Mouse (Mus musculus): ENCODE results near the gene Hoxc4. TPM values are rescaled to one million over a fixed set of nuclear protein-coding genes. Genes with fewer than 3 reads are reported as not detected.
A peak's percentile ranks its signal among the peaks of the same experiment; 100 is the strongest.

Gene Hoxc4
- total RNA-seq, 4 experiments from 2014 or later = 4.6 to 5.6 (median 4.7) TPM

DNA sequence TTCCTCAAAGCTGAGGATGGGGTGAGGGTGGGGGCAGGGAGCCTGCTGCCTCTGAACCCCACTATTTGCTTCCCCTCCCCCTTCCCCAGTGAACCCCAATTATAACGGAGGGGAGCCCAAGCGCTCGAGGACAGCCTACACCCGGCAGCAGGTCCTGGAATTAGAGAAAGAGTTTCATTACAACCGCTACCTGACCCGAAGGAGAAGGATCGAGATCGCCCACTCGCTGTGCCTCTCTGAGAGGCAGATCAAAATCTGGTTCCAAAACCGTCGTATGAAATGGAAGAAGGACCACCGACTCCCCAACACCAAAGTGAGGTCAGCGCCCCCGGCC is 16.8 kb downstream of the Hoxc4 start:
- DNase-seq (ENCODE audit: low spot score in 2 of 2) = no peak

DNA sequence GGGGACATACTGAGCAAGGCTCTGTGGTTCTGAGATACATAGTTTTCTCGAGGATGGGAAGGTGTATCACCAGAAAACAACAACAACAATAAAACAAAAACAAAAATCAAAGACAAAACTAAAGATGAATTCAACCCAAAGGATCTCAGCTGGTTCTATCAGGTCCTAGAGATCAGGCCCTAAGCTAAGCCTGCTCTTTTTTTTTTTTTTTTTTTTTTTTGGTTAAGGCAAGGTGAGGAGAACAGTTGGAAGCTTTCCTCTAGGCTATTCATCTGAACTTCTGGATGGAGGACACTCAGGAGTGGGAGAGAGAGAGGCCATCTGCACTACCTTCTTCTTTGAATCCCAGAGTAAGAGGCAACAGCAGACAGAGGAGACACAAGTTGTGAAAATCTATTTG is 18.8 kb downstream of the Hoxc4 start:
- DNase-seq (ENCODE audit: low spot score in 2 of 2) = no peak

DNA sequence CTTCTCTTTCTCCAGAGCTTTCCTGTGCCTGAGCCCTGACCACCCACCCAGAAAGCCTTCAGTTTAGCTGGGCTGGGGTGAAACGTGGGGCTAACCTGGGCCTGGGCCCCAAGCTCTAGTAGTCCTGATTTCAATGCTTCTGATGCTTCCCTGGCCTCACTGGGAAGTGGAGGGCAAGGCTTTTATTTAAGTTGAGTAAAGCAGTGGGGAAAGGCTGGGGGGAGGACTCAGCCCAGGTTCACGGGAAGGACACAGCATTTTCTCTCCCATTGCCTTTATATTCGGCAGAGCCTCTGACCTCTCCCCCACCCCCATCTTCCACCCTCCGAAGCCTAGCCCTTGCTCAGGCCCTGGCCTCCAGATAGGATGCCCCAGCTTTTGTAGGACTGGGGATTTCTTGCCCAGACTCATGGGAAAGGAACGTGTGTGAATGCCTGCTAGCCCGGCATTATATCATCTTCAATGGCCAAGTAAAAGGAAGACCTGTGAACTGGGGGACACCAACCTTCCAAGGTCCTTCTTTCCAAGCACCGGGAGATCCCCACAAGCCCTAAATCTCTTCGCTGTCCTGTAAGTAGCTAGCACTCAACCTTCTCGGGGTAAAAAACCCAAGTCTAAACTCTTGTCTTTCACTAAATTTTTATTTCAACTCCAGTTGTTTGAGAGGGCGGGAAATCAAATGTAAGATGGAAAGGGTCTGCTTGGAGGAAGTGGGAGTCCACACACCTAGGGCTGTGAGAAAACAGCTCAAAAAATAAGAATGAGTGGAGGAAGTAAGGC is 20.2 kb downstream of the Hoxc4 start:
- no peak for DNase-seq (ENCODE audit: low spot score in 2 of 2)

DNA sequence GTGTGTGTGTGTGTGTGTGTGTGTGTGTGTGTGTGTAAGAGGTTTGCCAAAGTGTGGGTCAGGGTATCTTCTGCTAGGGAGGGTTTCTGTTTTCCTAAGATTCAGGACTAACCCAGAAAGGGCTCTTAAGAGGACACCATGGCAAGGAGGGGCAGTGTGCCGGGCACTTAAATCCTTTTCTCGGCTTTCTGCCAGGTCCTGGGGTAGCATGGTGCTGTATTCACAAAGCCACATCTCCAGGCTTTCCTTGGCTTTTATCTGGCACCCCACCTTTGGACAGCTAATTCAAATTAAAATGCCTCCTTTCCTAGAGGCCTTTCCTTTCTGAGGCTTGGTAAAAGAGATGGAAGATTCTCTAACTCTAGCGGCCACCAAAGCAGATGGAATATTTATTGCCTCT is 20.9 kb downstream of the Hoxc4 start:
- no peak for DNase-seq (ENCODE audit: low spot score in 2 of 2)

DNA sequence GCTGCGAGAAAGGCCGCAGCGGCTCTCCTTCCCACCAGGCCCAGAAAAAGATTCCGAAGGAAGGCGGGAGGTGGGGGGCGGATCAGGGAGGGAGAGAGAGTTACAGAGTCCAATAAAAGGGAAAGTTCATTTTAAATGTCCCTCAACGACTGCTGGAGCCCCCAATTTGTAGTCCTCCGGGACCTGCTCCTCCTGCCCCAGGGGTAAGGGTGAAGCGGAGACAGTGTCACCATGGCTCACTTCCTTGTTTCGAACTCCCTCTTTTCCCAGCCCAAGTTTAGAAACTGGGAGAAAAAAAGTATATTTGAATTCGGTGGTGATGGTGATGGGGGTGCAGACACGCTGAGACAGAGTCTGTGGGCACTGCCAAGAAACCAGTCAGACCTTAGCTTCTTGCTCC is 21.9 kb downstream of the Hoxc4 start:
- no peak for DNase-seq (ENCODE audit: low spot score in 2 of 2)

DNA sequence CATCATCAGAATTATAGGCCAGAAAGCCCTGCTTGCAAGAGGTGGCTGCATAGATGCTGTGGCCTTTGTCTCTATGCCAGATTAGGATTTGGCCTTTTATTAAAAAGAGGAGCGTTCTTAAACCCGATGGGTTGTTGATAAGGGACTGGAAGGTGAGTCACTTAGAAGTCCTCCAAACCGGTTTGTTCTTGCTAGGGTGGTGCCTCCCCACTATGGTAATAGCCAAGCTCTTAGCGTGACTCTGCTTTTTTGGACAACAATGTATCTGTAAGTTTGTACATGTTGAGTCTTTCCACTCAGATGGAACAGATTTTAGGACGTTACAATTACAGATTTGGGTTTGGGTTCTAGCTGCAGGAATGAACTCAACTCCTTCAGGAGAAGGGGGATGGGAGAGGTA is 22.9 kb downstream of the Hoxc4 start:
- no peak for DNase-seq (ENCODE audit: low spot score in 2 of 2)

DNA sequence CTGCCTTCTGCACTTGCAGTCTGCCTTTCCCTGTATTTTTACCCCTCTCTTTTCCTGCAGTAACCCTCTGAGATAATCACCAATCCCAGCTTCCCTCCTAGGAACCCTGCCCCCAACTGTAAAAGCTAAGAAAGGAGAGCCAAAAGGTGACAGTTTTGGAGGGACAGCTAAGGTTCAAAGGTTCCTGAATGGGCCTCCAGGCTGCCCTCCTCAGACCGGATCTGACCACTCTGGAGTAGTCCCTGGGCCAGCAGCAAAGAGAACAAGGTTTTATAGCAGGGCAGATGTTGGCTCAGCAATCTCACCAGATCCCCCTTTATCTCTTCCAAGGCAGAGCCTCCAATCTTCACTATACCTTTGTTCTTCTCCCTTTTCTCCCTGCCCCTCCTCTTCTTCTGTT is 23.5 kb downstream of the Hoxc4 start:
- DNase-seq (ENCODE audit: low spot score in 2 of 2) = no peak

DNA sequence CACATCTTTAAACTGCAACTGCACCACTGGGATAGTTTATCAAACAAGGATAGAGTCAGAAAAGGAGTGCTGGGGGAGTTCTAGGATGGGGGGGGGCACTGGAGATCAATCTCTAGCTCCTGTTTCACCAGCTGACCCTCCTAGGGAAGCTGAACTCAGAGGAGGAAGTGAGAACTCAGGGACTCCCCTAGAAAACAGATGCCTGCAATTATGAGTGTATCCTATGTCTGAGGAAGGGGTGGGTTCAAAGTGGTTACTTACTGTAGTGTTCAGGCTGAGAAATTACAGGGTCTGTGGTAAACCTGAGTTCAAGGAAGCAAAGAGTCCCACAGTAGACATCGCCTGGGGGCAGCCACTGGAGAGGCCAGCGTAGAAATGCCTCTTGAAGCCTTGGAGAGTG is 32.9 kb downstream of the Hoxc4 start:
- DNase-seq (ENCODE audit: low spot score in 2 of 2) = no peak

DNA sequence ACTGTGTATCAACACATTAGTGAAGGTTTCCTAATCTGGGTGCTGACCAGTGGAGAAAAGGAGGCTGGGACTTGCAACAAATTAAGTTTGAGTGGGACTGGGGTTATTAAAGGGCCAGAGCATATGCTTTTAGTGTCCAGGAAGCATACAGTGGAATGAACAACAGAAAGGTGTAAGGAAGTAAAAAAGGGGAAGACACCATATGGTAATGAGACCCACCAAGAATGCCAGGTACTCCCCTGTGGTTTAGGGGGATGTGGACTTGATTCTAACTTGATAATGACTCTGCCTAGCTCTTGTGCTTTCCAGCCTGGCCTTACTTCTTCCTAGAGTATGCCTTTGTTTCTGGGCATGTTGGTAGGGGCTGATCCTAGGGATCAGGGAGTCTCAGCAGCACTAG is 34.5 kb downstream of the Hoxc4 start:
- DNase-seq (ENCODE audit: low spot score in 2 of 2) = no peak

DNA sequence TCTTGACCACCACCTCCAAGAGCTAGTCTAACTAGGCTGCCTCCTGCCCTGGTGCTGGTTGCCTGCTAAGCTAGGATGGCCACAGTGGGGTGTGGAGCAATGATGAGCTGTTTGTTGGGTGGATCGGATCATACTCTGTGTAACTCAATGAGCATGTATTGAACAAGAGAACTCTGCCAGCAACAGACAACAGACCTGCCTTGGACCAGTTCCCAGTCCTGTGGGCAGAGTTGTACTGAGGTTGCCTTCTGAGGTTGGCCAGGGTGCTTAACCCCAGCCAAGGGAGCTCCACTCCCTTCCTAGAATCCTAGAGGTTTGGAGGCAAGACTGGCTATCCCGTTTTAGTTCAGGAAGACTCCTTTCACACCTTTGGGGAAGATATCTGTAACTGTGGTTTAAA is 37.7 kb downstream of the Hoxc4 start:
- no peak for DNase-seq (ENCODE audit: low spot score in 2 of 2)

DNA sequence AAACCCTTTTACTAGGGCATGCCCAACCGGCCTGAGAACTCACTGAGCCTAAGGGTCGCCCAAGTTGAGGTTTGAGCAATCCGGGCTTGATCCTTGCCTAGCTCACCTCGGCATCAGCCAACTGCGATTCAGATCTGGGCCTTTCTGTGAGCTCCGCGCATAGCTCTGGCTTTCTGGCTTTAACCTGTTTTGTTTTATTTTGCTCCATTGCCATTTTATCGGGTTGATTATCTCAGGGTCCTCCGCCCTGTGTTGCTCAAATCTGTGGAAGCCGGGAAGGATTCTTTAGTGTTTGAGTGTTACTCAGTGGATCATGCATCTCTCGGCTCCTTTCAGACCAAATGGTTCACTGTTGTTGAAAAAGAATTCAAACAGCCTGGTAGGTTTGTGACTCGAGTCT is 40.0 kb downstream of the Hoxc4 start:
- no peak for DNase-seq (ENCODE audit: low spot score in 2 of 2)

DNA sequence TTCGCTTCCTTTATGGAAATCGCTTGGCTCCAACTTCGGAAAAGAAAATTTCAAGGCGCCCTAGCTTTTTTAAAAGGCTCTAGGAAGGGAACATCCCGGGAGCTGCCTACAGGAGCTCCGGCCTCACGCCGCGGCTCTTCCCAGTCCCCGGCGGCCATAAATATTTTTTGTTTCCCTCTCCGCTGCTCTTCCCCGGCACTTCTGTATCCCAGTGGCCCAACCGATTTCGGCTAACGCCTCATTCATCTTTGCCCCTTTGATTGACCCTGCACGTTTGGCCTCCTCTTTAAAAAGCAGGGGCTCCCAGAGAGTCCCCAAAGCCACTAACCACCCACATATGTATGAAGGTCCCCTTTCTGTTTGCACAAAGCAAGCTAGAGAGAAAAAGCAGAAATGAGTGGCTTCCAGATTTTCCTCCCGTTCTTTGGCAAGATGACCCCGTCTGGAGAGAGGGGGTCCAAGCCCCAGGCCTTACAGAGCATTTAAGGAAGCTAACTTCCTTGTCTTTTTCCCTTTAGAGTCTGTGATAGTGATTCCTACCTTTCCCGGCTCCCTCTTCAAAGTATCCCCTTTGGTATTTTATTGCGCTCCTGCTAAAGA is 40.8 kb downstream of the Hoxc4 start:
- DNase-seq (ENCODE audit: low spot score in 2 of 2) = no peak

DNA sequence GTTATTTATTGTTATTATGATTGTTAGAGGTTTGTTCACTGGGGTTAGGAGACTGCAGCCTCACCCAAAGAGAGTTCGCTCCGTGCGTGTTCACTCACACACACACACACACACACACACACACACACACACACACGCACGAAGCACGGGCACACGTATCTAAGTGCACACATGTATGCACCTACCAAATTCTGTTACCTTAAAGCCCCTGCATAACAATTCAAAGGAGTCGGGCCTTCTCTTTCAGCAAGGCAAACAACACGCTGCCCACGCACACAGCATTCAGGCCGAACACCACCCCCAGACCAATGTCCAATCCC is 41.2 kb downstream of the Hoxc4 start:
- no peak for DNase-seq (ENCODE audit: low spot score in 2 of 2)

DNA sequence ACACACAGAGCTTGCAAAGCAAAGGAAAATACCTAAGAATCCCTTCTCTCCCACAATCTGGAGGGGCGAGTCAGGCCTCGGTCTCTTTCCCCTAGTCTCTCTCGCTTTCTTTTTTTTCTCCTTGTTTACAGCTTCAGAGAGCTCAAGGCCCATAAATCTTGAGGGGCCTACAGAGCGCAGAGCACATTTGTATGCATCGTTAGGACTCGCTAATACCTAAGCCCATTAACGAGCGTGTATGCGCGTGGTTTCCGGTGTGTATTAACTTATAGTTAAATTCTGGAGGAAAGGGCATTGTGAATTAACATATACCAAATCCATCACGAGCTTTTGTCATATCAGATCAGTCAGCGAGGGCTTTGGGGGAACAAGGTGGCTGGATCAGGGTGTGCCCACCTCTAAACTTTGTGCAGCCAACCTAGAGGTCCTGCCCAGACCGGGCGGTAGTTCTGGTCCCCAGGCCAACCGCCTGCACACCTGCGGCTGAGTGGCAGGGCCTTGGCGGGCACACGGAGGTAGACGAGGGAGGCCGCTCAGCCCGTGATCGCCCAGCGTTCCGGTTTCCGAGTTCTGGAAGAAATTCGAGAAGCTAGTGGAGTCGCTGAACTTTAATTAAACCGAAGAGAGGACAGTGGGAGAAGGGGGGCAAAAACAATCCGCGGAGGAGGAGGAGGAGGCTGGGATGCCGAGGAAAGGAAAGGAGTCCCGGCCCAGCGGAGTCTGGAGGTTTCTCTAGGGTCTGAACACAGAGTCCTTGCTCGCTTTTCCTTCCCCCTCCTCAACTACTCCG is 41.8 kb downstream of the Hoxc4 start:
- peak; percentile 31 to 54 for DNase-seq (ENCODE audit: low spot score in 2 of 2)

DNA sequence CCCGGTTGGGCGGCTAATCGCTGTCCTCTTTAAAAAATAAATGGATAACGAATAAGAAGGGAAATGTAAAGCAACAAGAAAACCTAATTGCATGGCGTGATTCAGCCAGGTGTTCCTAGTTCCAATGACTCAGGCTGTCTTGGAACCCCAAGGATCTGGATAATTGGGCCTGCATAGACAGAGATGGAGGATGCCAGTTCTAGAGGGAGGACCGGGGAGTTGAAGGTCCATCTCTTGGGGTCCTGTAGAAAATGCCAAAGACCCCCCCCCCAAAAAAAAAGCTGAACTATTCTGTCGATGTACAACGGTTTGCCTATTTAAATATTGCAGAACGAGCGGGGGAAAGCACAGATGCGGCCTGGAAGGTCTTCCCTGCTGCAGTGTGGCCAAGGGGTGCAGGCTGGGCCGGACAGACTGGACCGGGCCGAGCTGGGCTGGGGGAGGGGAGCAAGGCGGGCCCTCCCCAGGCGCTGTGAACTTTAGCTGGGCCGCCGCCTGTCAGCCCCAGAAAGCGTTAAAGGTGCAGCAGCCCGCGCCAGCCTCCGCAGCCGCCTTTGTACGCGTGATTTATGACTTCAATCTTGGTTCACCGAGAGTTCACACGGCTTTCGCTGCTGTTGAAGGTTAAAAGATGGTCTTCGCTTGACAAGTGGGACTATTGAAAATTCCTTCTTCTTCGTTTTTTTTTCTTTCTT is 42.5 kb downstream of the Hoxc4 start:
- peak in 1 of 2 experiments; percentile 38 for DNase-seq (ENCODE audit: low spot score in 2 of 2)

DNA sequence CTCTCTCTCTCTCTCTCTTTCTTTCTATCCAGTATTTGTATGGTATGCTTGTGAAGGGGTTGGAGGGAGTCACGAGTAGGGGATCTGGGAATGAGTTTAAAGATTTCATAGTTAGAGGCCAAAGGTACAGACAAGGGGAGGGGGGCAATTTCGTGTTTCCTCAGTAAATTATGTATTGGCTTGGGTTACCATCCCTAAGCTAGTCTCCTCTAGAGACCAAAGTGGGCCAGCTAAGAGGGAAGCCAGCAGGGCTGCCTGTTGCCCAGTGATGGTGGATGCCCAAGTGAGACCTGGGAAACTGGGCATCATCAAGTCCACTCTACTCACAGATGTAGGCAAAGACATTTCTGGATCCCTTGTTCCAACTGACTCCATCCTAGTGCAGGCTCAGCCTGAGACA is 43.3 kb downstream of the Hoxc4 start:
- DNase-seq (ENCODE audit: low spot score in 2 of 2) = no peak

DNA sequence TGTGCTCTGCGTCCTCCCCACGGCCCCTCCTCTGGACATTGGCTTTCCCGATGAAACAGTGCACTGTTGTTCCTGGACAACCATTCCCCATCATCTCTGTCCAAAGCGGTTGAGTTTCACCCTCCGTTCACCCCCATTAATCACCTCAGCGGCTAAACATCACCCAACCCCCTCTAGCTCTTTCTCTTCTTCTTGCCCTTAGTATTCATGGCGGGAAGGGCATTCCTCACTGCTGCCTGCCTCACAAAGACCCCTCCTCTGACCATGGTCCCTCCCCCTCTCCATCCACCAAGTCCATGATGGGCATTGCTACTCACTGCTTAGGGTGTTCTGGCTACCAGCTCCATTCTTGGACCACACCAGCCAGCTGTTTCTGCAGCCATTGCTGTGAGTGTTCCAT is 46.9 kb downstream of the Hoxc4 start:
- no peak for DNase-seq (ENCODE audit: low spot score in 2 of 2)

DNA sequence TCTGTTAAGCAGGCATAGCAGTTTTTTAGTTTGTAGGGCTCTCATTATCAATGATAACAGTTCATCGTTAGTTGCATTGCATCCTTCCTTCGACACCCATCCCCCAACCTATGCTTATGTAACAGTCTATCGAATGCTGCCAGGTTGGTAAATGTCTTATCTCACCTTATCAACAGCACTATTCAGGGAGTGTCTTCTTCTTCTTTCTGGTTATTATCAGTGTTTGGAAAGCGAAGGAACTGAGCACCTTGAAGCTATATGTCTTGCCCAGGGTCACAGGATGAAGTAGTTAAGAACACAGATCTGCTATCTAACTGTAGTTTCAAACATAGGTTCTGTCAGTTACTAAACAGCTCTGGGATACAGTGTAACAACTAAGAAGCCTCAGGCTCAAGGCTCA is 49.0 kb downstream of the Hoxc4 start:
- DNase-seq (ENCODE audit: low spot score in 2 of 2) = no peak

DNA sequence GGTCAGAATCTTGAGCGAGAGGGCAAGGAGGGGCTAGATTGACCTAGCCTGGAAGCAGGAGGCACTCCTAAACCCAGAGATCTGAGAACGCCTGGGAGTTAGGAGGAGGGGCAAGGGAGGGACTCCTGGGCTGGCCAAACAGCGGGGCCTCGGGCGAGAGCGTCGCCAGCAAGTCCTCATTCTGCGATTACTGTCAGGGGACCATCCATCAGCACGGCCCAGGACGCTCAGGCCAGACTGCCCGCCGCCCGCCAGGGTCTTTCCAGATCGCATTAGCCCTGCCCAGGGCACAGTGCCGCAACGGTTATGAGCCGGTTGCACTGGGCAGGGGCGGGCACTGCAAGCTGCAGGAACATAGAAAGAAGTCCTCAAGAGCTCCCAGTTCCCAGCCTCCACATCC is 50.4 kb downstream of the Hoxc4 start:
- peak in 1 of 2 experiments; percentile 45 for DNase-seq (ENCODE audit: low spot score in 2 of 2)

DNA sequence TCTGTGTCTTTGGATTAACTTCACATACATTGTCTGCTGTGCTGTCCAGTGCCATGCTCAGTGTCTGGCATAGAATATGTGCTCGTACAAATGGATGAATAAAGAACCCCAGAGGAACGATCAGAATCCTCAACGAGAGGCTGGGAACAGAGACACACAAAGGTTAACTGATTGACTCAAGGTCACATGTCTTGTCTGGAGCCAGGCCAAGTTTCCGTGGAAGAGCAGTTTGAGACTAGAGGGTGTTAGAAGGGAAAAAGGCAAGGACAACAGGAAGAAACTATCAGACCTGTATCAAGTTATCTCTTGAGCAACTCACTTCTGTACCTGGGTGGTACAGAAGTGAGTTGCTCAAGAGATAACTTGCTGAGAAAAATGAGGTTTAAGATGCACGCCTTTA is 52.5 kb downstream of the Hoxc4 start:
- DNase-seq (ENCODE audit: low spot score in 2 of 2) = no peak

DNA sequence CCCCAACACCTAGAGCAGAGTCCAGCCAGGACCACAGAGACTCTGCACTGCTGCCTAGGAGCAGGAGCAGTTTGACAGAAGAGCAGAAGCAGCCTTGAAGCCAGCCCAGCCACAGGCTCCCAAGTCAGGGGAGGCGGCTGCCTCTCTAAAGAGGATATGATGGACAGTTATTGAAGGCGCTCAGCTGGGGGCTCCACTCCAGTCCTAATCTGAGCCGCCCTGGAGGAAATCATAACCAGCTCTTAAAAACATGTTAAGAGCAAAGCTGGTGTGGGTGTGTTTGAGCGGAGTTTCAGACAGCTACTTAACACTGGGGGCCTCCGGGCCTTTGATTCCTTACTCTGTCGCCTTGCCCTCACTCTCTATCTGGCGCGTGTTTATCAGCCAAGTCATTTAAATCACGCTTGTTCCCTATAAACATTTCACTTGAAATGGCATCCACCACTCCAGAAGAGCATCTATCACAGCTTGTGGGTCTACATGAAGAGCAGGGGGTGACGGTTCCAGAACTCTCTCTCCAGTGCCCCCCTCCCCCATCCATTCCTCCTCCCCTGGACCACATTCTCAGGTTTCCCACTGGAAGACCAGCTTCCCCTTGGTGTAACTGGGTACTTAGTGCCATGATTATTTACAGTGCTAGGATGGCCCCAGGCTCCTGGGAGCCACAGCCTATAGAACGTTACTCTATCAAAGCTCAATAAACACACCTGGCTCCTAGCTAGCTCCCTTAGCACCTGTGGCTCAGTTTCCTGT is 56.1 kb downstream of the Hoxc4 start:
- DNase-seq (ENCODE audit: low spot score in 2 of 2) = no peak

DNA sequence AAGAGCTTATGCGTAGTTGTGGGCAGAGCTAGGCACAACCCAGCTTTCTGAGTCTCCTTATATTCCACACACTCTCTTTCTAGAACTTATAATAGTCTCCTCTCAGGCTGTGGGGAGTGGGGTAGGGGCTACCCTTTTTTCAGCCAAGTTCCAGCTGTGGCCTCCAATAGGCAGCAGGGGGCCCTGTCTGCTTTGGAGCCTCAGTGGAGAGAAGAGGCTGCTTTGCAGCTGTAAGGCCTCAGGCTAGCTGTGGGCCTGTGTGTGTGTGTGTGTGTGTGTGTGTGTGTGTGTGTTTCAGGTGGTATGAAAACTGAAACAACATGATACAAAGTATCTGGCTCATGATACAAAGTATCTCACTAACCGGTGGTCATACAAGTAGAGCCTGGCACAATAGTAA is 58.9 kb downstream of the Hoxc4 start:
- no peak for DNase-seq (ENCODE audit: low spot score in 2 of 2)

Data from gastrocnemius, adult 8-10 months (tissue).